Mouse (Mus musculus) kidney, postnatal 25 days (tissue): Measurements from ENCODE around the gene Olfr1339.

Source experiments
- DNase-seq, 2 experiments: peaks; one replicate each; pipeline ENCODE4 v3.0.0; 2021; ENCODE audit warnings: mixed read lengths in 2 of 2

Gene Olfr1339

DNA sequence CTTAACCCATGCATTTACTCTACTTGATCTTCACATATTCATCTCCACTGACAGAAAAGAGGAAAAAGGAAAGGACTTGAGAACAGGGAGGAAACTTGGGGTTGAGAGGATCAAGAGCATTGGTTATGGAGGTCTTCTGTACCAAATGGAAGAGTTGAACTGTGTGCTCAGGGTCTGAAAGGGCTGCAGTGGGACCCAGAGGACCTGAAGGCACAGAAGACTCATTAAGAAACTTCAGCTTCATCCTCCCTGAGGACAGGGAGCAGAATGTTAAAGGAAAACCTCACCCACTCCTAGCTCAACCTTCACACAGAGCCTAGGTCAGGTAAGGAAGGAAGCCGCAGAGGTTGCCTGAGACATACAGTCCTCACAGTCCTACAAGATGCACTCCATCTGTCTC, at the start of gene Olfr1339:
Olfr1339 (plus strand) TSS at position 301 of the 400 bp plus-strand sequence.
- no peak for DNase-seq

DNA sequence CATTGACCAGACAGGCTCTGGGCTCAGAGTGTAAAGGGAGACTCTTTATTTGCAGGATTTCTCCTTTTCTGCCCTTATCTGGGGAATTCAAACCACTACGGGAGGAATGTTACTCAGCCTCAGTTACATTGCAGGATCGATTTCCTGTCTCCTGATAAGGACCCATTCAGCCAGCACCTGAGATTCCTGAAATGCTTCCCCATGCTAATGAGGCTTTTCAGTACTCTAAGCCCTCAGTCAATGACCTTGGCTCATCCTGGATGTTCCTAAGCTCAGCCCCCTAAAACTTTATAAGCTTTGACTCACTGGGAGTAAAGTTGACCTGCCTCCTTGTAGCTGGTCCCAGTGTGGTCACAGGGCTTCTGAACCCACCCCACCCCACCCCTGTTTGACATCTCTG, 44.9 kb upstream of the Olfr1339 start:
- no peak for DNase-seq

DNA sequence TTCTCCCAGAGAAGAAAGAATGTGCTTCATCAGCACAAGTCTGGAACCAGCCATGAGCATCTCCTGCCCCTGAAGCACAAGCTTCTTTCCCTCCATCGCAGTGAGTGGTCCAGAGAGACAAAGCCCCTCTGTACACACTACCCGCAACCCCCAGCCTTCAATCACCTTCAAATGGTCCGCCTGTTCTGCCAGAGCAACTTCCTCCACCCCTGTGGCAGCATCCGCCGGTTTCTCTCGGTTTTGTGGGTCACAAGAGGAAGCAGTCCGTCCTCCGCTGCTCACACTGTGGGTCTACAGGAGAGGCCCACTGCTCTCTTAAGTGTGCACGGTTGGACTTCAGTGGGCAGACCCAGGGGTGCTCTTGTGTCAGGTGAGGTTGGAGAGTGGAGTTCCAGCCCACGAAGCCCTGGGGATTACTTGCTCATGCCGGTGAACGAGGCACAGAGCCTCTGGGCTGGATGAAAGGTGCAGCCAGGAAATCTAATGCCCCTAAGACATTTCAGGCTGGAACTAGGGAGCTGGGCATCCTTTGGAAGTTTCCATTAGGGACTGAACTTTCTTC, 39.5 kb upstream of the Olfr1339 start, which contains the start of gene Olfr1342:
Olfr1342 (minus strand) TSS at position 345 of the 562 bp plus-strand sequence.
- DNase-seq = no peak

DNA sequence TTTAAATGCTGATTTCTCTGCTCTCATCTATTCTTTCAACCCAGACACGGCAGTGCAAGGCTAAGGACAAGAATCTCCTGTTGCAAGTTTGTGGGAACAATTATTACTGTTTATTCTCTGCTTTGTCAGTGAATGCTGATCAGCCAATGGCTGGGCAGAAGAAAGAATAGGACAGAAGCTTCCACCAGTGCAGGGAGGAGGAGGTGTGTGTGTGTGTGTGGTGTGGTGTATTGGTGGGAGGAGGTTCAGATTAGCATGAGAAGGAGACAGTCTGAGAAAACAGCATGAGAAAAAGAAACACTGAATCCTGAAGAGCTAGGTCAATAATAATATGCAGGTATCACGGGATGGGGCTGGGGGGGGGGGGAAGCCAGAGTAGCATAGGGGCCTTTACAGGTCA, 38.2 kb upstream of the Olfr1339 start:
- DNase-seq = no peak

DNA sequence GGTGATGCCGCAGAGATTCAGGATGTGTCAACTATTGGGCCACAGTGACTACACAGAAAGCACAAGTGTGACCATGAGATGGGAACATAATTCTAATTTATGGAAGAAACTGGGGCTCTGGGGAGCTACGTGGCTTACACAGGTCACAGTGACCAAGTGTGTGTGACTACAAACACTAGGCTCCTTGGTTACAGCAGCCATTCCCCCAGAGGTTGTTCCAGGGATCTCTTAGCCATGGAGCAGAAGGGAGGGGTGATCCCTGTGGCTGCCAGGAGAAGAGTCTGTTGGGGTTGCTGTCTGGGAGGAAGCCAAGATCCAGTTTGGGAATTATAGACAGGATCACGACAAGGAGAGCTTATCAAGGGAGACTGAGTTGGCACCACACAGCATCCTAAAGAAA, 28.8 kb upstream of the Olfr1339 start, which contains the start of gene Olfr1341:
Olfr1341 (plus strand) TSS at position 301 of the 400 bp plus-strand sequence.
- DNase-seq = no peak

DNA sequence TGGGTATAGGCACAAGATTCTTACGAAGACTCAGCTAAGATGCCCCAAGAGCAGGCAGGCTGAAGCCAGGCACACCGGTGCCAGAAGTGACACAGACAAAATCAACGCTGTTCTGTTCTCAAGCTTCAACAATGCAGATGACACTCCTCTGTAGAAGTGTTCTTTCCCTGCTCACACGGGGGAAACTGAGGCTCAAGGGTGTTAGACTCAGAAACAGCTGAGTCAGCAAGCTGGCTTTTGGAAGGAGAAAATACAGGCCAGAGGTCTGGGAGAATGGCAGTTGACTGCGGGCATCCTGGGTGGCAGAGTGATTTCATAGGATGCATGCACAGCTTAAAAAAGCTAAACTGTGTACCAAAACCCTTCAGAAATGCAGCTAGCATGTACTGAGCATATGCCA, 23.9 kb upstream of the Olfr1339 start:
- no peak for DNase-seq

DNA sequence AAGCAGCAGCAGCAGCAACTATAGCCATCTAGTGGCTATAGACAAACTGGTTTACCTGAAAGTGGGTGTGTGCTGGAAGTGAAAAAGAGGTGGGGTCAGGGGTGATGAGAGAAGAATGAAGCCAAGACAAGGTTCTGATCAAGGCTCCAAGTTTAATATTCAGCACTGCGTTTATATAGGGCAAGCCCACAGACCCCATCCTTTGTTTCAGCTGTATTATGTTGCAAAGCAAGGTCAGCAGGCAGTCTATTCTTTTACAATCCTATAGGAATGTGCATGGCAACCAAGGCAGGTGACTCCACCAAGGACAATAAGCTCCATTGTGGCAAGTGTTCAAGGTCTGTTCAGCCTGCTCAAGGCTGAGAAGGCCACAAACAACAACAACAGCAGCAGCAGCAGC, 20.3 kb upstream of the Olfr1339 start:
- DNase-seq = no peak

DNA sequence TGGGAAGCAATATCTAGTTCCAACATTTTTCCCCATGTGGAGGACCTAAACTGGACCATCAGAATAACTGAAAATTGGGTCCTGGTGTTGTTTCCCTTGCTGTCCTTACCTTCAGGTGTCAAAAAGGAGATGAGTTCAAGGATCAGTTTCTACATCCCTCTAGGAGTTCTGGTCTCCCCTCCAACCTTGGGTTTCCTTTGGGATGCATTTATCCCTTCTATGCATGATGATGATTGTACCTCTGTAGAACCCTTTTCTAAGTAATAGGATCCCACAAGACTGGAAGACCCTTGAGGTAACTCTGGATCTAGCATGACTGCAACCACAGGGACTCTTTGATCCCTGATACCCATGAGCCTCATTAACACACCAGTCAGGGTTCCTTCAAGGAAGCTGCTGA, 12.1 kb upstream of the Olfr1339 start, which contains the start of gene Olfr1340:
Olfr1340 (plus strand) TSS at position 301 of the 400 bp plus-strand sequence.
- no peak for DNase-seq

DNA sequence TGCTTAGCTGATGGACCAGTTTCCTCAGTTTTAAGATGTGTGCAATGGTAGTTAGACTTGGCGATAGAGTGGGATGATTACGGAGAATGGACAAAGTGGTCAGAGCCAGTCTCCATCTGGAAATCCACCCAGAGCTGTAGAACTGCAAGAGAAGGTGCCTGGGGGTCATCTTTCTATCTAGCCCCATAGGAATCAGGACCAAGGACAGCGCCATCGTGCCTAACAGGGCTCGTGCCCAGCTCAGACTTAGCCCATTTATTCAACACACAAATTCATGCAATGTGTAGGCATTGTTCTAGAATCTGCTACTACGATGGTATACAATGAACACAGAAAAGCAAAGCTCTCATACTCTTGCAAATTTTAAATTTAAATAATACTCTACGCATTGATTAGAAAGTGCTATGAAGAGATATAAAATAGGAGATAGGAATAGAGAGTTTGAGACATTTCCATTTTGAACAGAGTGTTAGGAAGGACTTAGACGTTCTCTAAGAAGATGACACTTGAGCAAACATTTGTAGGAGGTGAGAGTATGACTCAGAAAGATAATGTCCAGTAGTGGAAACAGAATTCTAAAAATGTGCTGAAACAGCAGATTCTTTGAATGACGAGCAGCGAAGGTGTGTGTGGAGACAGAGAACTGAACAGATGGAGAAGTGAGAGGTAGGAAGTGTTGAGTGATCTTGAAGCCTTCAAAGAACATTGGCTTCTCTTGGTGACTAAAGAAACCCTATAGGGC, 10.1 kb upstream of the Olfr1339 start:
- DNase-seq = peak in 1 of 2 experiments; percentile 48

DNA sequence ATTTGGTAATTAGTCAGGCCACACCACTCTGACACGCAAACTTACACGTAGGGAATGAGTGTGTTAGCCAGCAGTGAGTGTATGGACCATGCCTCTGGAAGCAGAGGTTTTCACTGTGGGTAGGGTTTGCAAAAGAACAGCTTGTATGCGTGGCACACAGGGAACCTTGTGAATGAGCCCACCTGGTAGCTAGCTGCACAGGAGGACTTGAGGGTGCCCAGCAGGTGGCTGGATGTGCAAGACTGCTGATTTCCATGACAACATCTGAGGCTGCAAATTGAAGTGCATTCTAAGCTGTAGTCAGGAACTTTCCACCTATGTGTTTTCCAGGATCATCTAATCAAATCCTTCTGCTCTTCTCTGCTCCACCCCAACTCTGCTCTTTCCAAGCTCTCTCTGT, 7.6 kb downstream of the Olfr1339 start:
- no peak for DNase-seq

DNA sequence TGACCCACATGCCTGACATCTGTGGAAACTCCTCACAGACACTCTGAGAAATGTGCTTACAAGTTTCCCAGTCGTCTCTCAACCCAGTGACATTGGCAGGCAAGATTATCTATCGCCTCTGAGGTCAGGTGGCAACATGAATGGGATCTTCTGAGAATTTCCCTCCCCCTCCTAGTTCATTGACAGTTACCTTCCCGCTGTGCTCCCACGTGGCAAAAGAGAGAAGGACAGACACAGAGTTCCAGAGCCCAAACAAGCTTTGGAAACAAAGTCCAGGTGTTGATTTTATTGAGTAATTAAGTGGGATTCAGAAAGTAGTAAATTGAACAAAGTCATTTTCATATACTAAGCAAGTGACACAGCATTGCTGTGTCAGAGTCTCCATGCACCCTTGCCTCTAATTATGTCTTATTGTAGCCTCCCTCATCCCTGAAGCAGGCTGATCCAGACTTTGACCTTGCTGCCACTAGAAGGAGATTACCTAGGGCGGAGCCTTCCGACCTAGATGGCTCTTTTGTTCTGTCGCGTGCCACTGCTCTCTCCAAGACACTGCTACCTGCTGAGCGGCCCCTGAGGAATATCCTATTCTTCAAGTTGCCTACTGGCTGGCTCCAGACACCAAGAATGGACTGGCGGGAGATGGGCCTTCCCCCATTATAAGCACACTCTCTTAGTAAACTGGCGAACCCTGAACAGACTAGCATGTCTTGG, 9.2 kb downstream of the Olfr1339 start:
- DNase-seq = no peak

DNA sequence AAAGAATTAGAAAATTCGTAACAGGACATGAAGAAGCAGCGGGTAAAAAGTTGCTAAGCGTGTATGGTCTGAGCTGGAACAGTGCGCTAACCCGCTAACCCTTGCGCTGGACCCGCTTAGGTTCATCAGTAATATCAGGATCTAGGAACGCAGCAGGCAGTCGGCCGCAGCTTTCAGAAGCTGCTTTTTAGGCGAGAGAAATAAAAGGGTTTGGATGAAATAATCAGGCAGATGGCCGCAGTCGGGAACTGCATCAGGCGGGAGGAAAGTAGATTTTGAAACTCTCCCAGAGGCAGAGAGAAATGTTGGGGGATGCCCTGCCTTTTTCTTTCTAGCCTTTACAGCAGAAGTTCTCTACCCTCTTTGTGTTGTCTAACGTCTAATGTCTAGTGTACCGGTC, 9.9 kb downstream of the Olfr1339 start:
- DNase-seq = no peak

DNA sequence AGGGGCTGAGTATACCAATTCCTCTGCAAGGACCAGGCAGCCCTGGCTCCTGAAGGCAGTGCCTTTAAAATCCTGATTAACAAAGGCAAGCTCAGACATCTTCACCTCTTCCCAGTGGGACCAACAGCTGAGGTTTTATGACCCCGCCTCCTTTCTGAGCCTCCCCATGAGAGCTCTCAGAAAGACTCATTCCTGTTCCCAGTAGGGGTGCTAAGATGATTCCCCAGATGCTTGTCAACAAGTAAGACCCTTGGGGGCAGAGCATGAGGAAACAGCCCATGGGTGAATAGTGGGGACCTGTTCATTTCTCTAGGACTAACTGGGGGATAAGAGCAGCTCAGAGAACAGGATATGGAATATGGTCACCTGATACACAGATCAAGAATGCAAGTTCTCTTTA, 26.7 kb downstream of the Olfr1339 start, which contains the start of gene Olfr1338:
Olfr1338 (minus strand) TSS at position 101 of the 400 bp plus-strand sequence.
- DNase-seq = no peak

DNA sequence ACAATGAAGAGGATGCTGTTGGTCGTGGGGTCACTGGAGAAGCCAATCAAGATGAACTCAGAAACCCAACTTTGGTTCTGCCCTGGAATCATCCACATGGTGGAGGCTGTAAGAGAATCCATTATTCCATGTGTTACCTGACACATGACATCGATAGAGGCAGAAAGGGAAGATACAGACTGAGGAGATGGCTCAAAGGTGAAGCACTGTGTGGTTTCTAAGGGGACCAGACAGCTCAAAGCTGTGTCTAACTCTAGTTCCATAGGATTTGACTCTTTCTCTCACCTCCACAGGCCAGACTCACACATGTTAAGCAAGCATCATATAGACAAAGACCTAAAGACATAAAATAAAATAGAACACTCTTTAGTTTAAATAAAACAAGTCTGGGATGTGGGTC, 50.5 kb downstream of the Olfr1339 start, which contains the start of gene Olfr1337:
Olfr1337 (minus strand) TSS at position 101 of the 400 bp plus-strand sequence.
- DNase-seq = no peak
